Mouse (Mus musculus): Measurements from ENCODE around the gene Klk4.

The Klk4 gene

DNA sequence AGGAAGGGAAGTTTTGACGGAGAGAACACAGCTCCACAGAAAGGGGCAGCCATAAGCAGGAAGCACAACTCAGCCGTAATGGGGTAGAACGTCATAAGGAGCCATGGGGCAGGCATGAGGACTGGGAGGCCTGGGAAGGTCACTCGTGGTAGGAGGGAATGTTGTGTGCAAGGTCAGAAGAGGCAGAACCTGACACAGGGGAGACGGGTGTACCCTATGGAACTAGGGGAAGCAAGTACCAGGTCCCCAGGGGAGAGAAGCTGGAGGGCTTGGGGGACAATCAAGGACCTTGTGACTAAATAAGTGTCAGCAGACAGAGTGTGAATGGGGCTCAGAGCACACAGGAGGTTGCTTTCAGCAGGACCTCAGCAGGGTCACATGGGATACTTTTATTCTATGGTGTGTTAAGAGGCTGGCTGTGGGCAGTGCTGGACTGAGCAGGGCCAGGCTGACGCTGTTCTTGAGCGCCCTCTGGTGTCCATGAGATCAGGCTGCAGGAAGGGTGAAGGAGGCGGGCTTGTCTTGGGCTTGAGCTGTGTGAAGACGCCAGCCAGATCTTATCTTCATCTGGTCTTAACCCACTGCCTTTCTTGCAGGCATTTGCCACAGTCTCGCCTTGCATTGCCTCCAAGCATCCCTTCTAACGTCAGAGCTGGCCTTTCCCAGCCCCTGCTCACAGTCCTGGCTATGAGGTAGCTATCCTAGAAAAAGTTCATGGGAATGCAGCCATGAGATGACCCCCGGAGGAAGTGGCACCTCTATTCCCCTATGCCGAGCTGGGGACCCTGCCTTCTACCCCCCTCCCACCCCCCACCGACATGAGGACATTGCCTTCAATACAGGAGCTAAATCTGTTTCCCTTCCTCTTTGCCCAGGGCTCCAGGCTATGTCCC, 38.8 kb downstream of the Klk4 start:
- intact Hi-C loops (cut with DNase I): loop anchor here (2.0 to 10.0 kb wide), 2 partner anchors 47 to 435 kb away; no protein-coding TSS in a partner anchor

DNA sequence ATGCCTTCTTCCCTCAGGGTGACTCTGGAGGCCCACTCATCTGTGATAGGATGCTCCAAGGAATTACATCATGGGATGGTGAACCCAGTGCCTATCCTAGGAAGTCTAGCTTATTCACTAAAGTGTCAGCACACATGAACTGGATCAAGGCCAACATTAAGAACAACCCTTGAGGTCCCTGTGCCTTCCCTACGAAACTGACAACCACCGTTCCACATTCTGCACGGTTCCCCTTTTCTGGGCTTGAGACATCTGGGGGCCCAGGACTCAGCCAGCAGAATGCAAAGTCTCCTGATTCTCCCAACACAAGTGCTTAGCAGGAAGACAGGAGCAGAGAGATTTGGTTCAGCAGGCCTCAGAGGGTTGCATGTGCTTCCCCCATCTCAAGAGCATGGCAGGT, 39.6 kb downstream of the Klk4 start:
- intact Hi-C loops (cut with DNase I): loop anchor here (2.0 to 10.0 kb wide), 2 partner anchors 48 to 434 kb away; no protein-coding TSS in a partner anchor

- intact Hi-C loops (cut with DNase I): loop anchor here (2.0 to 10.0 kb wide), 2 partner anchors 48 to 434 kb away; no protein-coding TSS in a partner anchor
Observed at GRCm38 (mm10) chr7:43921087-43921486, 40.1 kb downstream of the Klk4 start.

DNA sequence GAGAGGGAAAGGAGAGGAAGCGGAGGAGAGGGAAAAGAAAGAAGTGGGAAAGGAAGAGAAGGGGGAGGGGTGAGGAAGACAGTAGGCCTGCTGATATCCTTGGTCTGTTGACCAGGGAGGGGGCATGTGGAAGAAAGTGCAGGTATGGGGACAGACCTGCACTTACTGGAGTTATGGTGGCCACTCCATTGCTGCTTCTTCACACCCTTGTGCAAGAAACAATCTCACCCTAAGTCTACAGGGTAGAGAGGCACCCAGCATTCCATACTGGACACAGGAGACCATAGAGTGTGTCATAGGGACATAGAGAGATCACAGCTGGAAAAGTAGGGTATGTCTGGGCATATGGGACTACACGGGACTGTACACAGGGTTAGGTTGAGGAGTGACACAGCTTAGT, 41.0 kb downstream of the Klk4 start:
- intact Hi-C loops (cut with DNase I): loop anchor here (2.0 to 10.0 kb wide), 2 partner anchors 49 to 433 kb away; no protein-coding TSS in a partner anchor

DNA sequence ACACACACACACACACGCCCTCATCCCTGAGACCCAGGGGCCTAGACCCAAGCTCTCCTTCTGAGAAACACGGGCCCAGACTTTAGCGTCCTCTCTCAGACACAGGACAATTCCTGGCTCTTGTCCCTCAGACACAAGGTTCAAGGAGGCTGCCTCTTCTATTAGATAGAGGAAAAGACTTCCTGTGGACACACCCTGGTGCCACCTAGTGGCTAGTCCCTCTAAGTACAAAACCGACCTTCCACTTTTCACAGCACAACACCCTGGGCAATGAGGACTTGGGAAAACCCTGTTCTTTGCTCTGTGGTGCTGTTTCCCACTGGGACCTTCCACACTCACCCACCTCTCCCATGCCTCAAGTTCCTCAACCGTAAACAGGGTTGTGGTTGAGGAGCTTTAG, 45.0 kb downstream of the Klk4 start:
- intact Hi-C loops (cut with DNase I): loop anchor here (10.0 kb wide), 1 partner anchor 429 kb away; no protein-coding TSS in a partner anchor

DNA sequence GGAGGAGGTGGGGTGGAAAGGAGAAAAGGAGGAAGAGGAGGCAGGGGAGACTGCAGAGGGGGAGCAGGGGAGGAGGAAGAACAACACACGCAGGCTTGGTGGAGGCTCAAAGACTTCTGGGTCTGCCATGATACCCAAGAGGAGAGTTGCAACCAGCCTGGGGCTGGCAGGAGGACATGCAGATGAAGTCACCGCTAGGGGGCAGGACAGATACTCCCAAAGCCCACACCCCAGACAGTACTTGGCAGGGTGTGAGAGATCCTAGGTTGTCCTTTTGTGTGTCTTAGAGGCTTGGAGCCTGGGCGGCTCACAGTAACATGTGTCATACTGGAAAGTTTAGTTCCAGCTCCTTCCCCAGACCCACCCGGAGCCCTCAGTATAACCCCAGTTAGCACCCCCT, 47.6 kb downstream of the Klk4 start:
- intact Hi-C loops (cut with DNase I): loop anchor here (10.0 kb wide), 1 partner anchor 426 kb away; no protein-coding TSS in a partner anchor

GRCm38 (mm10) chr7:43932337-43932736, 51.4 kb downstream of the Klk4 start:
- intact Hi-C loops (cut with DNase I): no loop called here

GRCm38 (mm10) chr7:43933440-43933839, 52.5 kb downstream of the Klk4 start, which contains the start of gene Klk15:
Gene Klk15, plus strand, starts transcription at chr7:43933740.
- intact Hi-C loops (cut with DNase I): no loop called here

GRCm38 (mm10) chr7:43934747-43935146, 53.8 kb downstream of the Klk4 start:
- intact Hi-C loops (cut with DNase I): no loop called here
